Mouse (Mus musculus): Measurements from ENCODE around the gene Igf2bp1. TPM values are rescaled to one million over a fixed set of nuclear protein-coding genes. Genes with fewer than 3 reads are reported as not detected.
"Not testable (repeated sequence)": the region's sequence is repeated elsewhere in the genome, so short reads cannot be mapped to it uniquely, and the experiment has no call there.

Gene Igf2bp1
- polyA plus RNA-seq, 1 experiment from 2014 or later, result 83.9 TPM

- no peaks in the 10 kb centered on the region for H3K4me1 ChIP-seq (replicated peaks; ENCODE audit: control insufficient read depth, insufficient read depth, low read length)
- no peak overlapping the region for H3K9ac ChIP-seq (ENCODE audit: low read depth, low read length)
- peaks cover 10% of the 10 kb centered on the region for H3K36me3 ChIP-seq (ENCODE audit: control insufficient read depth, insufficient read depth, low read length)
- H3K9me3 ChIP-seq (ENCODE audit: control insufficient read depth, low read length), result no peaks in the 10 kb centered on the region
- H3K27me3 ChIP-seq (ENCODE audit: control insufficient read depth, insufficient read depth, low read length), result no peaks in the 10 kb centered on the region
- no peak overlapping the region for H3K4me3 ChIP-seq (ENCODE audit: low read depth, low read length)
- H3K27ac ChIP-seq (ENCODE audit: low read depth, low read length), result no peak overlapping the region
- WGBS, result 61% methylated on average over 6 of the region's 6 CpGs
- no peak overlapping the region for H3K4me2 ChIP-seq (replicated peaks; ENCODE audit: low read depth, low read length)
- DNase-seq (ENCODE audit: low spot score) (no peak), ATAC-seq (ENCODE audit: low FRiP score) (no peak)
These were observed 46.6 kb downstream of the Igf2bp1 start for GRCm38 (mm10) chr11:95959152-95959551.

- Histone ChIP-seq H3K4me3 (ENCODE audit: low read depth, low read length) (no peak overlapping the region), H3K9me3 (ENCODE audit: control insufficient read depth, low read length) (no peaks in the 10 kb centered on the region), H3K9ac (ENCODE audit: low read depth, low read length) (no peak overlapping the region), H3K4me2 (replicated peaks; ENCODE audit: low read depth, low read length) (no peak overlapping the region), H3K27ac (ENCODE audit: low read depth, low read length) (no peak overlapping the region), H3K36me3 (ENCODE audit: control insufficient read depth, insufficient read depth, low read length) (peaks cover 8% of the 10 kb centered on the region), H3K27me3 (ENCODE audit: control insufficient read depth, insufficient read depth, low read length) (no peaks in the 10 kb centered on the region), H3K4me1 (replicated peaks; ENCODE audit: control insufficient read depth, insufficient read depth, low read length) (no peaks in the 10 kb centered on the region)
- no peak for ATAC-seq (ENCODE audit: low FRiP score)
- DNase-seq (ENCODE audit: low spot score), result no peak
- 75% methylated on average over 9 of the region's 9 CpGs for WGBS
These were observed 47.5 kb downstream of the Igf2bp1 start for GRCm38 (mm10) chr11:95958251-95958650.

DNA sequence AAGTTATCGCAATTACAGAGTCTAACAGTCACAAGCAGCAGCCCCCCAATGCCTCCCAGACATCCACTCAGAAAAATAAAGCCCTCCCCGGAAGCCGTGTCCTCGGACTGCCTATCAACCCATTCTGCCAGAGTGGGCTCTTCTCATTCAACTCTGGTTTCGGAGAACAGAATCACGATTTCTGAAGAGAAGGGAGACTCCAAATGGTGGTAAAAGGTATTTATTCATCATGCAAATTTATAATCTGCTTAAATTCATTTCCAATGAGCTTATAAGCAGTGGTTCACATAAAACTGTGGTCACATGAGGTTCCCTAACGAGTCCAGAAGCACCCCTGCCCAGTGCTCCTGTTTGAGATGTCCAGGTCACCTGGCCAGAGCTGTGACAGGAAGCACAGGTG lies 48.3 kb downstream of the Igf2bp1 start:
- 81% methylated on average over 7 of the region's 7 CpGs for WGBS
- Histone ChIP-seq H3K9ac (ENCODE audit: low read depth, low read length) (no peak overlapping the region), H3K27ac (ENCODE audit: low read depth, low read length) (no peak overlapping the region), H3K4me2 (replicated peaks; ENCODE audit: low read depth, low read length) (no peak overlapping the region), H3K9me3 (ENCODE audit: control insufficient read depth, low read length) (no peaks in the 10 kb centered on the region), H3K36me3 (ENCODE audit: control insufficient read depth, insufficient read depth, low read length) (peaks cover 7% of the 10 kb centered on the region), H3K27me3 (ENCODE audit: control insufficient read depth, insufficient read depth, low read length) (no peaks in the 10 kb centered on the region), H3K4me1 (replicated peaks; ENCODE audit: control insufficient read depth, insufficient read depth, low read length) (no peaks in the 10 kb centered on the region), H3K4me3 (ENCODE audit: low read depth, low read length) (no peak overlapping the region)
- ATAC-seq (ENCODE audit: low FRiP score) (no peak), DNase-seq (ENCODE audit: low spot score) (no peak)

DNA sequence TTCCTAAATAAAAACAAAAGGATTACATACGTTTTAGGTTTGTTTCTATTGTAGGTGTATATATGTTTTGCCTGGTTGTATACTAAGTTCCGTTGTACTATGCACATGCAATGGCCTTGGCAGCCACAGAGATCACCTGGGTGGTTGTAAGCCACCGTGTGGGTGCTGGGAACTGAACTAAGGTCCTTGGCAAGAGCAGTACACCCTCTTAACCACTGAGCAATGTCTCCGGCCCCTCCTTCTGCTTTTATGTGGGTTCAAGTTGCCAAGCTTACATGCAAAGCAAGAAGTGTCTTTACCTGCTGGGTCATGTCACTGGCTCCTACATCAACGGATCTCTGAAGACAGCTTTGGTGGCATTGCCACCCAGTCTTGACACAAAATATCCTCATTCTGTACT lies 52.4 kb downstream of the Igf2bp1 start:
- H3K9ac ChIP-seq (ENCODE audit: low read depth, low read length), result no peak overlapping the region
- no peaks in the 10 kb centered on the region for H3K9me3 ChIP-seq (ENCODE audit: control insufficient read depth, low read length)
- no peaks in the 10 kb centered on the region for H3K36me3 ChIP-seq (ENCODE audit: control insufficient read depth, insufficient read depth, low read length)
- DNase-seq (ENCODE audit: low spot score) (no peak), ATAC-seq (ENCODE audit: low FRiP score) (no peak)
- no peak overlapping the region for H3K4me3 ChIP-seq (ENCODE audit: low read depth, low read length)
- no peak overlapping the region for H3K27ac ChIP-seq (ENCODE audit: low read depth, low read length)
- H3K27me3 ChIP-seq (ENCODE audit: control insufficient read depth, insufficient read depth, low read length), result no peaks in the 10 kb centered on the region
- 87% methylated on average over 5 of the region's 5 CpGs for WGBS
- H3K4me1 ChIP-seq (replicated peaks; ENCODE audit: control insufficient read depth, insufficient read depth, low read length), result no peaks in the 10 kb centered on the region
- H3K4me2 ChIP-seq (replicated peaks; ENCODE audit: low read depth, low read length), result no peak overlapping the region

DNA sequence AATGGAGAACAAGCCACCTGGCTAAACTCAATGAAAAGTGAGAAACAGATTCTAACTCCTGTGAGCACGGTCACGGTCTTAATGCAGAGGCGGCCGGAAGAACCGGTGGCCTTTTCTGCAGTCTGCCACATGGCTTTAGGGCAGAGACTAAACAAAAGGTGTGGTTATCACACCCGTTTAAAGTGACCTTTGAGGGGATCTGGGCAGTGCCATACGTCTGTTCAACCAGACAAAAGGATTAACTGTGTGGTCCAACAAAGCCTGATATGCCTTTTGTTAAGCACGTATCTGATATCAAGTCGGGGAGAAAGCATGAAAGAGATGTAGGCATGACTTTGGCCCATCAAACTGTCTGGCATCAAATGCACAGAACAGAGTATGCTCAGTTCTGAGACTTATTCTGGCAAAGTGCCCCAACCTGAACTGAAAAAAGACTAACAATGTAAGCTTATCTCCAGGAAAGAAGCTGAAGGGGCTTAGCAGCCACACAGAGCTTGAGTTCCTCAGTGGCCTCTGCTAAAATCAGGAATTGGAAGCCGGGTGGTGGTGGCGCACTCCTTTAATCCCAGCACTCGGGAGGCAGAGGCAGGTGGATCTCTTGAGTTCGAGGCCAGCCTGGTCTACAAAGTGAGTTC lies 59.8 kb downstream of the Igf2bp1 start:
- Histone ChIP-seq H3K4me1 (replicated peaks; ENCODE audit: control insufficient read depth, insufficient read depth, low read length) (no peaks in the 10 kb centered on the region), H3K9ac (ENCODE audit: low read depth, low read length) (no peak overlapping the region), H3K36me3 (ENCODE audit: control insufficient read depth, insufficient read depth, low read length) (no peaks in the 10 kb centered on the region), H3K27me3 (ENCODE audit: control insufficient read depth, insufficient read depth, low read length) (no peaks in the 10 kb centered on the region), H3K4me2 (replicated peaks; ENCODE audit: low read depth, low read length) (no peak overlapping the region), H3K9me3 (ENCODE audit: control insufficient read depth, low read length) (no peaks in the 10 kb centered on the region), H3K4me3 (ENCODE audit: low read depth, low read length) (no peak overlapping the region), H3K27ac (ENCODE audit: low read depth, low read length) (no peak overlapping the region)
- ATAC-seq (ENCODE audit: low FRiP score), result no peak
- DNase-seq (ENCODE audit: low spot score), result no peak
- 69% methylated on average over 13 of the region's 13 CpGs for WGBS

DNA sequence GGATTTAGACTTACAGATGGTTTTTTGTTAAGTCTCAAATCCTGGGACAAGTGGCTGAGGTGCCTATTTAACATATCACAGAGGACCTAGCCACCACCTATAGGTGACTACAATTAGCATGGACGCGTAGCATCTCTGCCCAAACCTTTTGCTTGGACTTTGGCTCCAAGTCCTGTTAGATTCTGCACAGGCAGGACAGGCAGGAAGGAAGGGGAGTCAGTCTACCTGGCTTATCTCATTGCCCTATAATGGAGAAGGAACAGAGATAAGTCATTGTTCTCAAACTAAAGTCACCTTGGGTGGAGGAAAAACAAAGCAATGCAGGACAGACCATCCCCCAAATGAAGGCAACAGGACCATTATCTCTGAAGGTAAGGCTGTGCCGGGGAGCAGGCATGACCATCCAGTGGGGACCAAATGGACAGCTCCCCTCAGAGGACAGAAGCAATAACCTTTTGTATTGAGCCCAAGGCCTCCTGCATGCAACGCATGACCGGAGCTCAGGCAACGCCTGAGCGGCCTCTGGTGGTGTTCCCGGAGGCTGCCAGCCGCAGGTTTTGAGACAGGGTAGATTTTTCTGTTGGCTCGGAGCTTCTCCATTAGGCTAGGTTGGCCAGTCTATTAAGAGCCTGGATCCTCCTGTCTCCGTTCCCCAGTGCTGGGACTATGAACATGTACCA lies 65.8 kb downstream of the Igf2bp1 start:
- Histone ChIP-seq H3K36me3 (ENCODE audit: control insufficient read depth, insufficient read depth, low read length) (no peaks in the 10 kb centered on the region), H3K27me3 (ENCODE audit: control insufficient read depth, insufficient read depth, low read length) (no peaks in the 10 kb centered on the region), H3K9me3 (ENCODE audit: control insufficient read depth, low read length) (no peaks in the 10 kb centered on the region), H3K4me1 (replicated peaks; ENCODE audit: control insufficient read depth, insufficient read depth, low read length) (no peaks in the 10 kb centered on the region), H3K9ac (ENCODE audit: low read depth, low read length) (no peak overlapping the region), H3K4me2 (replicated peaks; ENCODE audit: low read depth, low read length) (no peak overlapping the region), H3K27ac (ENCODE audit: low read depth, low read length) (no peak overlapping the region), H3K4me3 (ENCODE audit: low read depth, low read length) (no peak overlapping the region)
- ATAC-seq (ENCODE audit: low FRiP score), result no peak
- 39% methylated on average over 11 of the region's 11 CpGs for WGBS
- DNase-seq (ENCODE audit: low spot score), result no peak

GRCm38 (mm10) chr11:95936409-95936808 lies 69.3 kb downstream of the Igf2bp1 start:
- DNase-seq (ENCODE audit: low spot score) (no peak), ATAC-seq (ENCODE audit: low FRiP score) (no peak)
- Histone ChIP-seq H3K4me3 (ENCODE audit: low read depth, low read length) (no peak overlapping the region), H3K36me3 (ENCODE audit: control insufficient read depth, insufficient read depth, low read length) (no peaks in the 10 kb centered on the region), H3K4me2 (replicated peaks; ENCODE audit: low read depth, low read length) (no peak overlapping the region), H3K4me1 (replicated peaks; ENCODE audit: control insufficient read depth, insufficient read depth, low read length) (no peaks in the 10 kb centered on the region), H3K27ac (ENCODE audit: low read depth, low read length) (no peak overlapping the region), H3K9me3 (ENCODE audit: control insufficient read depth, low read length) (no peaks in the 10 kb centered on the region), H3K27me3 (ENCODE audit: control insufficient read depth, insufficient read depth, low read length) (no peaks in the 10 kb centered on the region), H3K9ac (ENCODE audit: low read depth, low read length) (no peak overlapping the region)
- 79% methylated on average over 6 of the region's 6 CpGs for WGBS

DNA sequence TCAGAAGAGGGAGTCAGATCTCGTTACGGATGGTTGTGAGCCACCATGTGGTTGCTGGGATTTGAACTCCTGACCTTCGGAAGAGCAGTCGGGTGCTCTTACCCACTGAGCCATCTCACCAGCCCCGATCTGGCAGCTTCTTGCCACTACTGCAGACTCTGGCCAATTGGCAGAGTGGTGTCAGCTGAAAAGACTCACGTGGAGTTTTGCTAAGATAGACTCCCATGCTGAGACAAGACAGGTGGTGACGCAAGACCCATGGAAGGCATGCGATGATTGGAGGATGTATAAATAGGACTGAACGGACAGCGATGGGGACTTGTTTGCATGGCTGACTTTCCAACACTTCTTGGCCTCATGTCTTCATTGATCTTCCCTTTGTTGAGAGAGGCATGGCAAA lies 73.6 kb downstream of the Igf2bp1 start:
- not testable (repeated sequence) for H3K27ac ChIP-seq (ENCODE audit: low read depth, low read length); H3K4me1 ChIP-seq (replicated peaks; ENCODE audit: control insufficient read depth, insufficient read depth, low read length); H3K27me3 ChIP-seq (ENCODE audit: control insufficient read depth, insufficient read depth, low read length); H3K9ac ChIP-seq (ENCODE audit: low read depth, low read length); H3K4me2 ChIP-seq (replicated peaks; ENCODE audit: low read depth, low read length); H3K4me3 ChIP-seq (ENCODE audit: low read depth, low read length); DNase-seq (ENCODE audit: low spot score); H3K36me3 ChIP-seq (ENCODE audit: control insufficient read depth, insufficient read depth, low read length); ATAC-seq (ENCODE audit: low FRiP score); H3K9me3 ChIP-seq (ENCODE audit: control insufficient read depth, low read length)
- 86% methylated on average over 8 of the region's 10 CpGs for WGBS

DNA sequence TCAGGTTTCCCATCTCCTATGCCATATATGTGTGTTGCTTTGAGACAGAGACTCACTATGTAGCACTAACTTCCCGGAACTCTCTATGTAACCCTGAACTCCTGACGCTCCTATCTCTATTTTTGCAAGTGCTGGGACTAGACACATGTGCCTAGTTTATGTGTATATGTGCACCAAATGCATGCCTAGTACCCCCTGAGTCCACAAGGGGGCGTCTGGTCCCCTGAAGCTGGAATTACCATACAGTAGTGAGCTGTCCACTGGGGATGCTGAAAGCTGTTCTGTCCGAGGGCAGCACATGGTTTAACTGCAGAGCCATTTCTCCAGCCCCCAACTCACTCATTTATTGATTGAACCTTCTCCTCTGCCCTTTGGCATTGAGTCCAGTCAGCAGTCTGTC lies 79.3 kb downstream of the Igf2bp1 start:
- Histone ChIP-seq H3K9ac (ENCODE audit: low read depth, low read length) (no peak overlapping the region), H3K4me3 (ENCODE audit: low read depth, low read length) (no peak overlapping the region), H3K27ac (ENCODE audit: low read depth, low read length) (no peak overlapping the region), H3K9me3 (ENCODE audit: control insufficient read depth, low read length) (no peaks in the 10 kb centered on the region), H3K4me1 (replicated peaks; ENCODE audit: control insufficient read depth, insufficient read depth, low read length) (no peaks in the 10 kb centered on the region), H3K4me2 (replicated peaks; ENCODE audit: low read depth, low read length) (no peak overlapping the region), H3K27me3 (ENCODE audit: control insufficient read depth, insufficient read depth, low read length) (peaks cover 3% of the 10 kb centered on the region; the same call in 1 of the 2 replicates), H3K36me3 (ENCODE audit: control insufficient read depth, insufficient read depth, low read length) (no peaks in the 10 kb centered on the region)
- no peak for DNase-seq (ENCODE audit: low spot score)
- ATAC-seq (ENCODE audit: low FRiP score), result no peak
- WGBS, result 72% methylated on average over 4 of the region's 4 CpGs

Measured in hindbrain, embryonic 11.5 days (tissue).